Mouse (Mus musculus) megakaryocyte, embryonic 14.5 days (primary cell): ENCODE results near the gene 5730596B20Rik.

Source experiments
- FLI1 ChIP-seq: IDR thresholded peaks from 2 replicates; pipeline ENCODE4 v1.6.1; 2012; ENCODE audit warnings: low read length, inconsistent platforms, mixed read lengths
- GATA1 ChIP-seq: IDR thresholded peaks from 3 replicates; pipeline ENCODE4 v1.6.1; 2012; ENCODE audit warnings: mixed read lengths, low read length, inconsistent platforms, borderline replicate concordance

DNA sequence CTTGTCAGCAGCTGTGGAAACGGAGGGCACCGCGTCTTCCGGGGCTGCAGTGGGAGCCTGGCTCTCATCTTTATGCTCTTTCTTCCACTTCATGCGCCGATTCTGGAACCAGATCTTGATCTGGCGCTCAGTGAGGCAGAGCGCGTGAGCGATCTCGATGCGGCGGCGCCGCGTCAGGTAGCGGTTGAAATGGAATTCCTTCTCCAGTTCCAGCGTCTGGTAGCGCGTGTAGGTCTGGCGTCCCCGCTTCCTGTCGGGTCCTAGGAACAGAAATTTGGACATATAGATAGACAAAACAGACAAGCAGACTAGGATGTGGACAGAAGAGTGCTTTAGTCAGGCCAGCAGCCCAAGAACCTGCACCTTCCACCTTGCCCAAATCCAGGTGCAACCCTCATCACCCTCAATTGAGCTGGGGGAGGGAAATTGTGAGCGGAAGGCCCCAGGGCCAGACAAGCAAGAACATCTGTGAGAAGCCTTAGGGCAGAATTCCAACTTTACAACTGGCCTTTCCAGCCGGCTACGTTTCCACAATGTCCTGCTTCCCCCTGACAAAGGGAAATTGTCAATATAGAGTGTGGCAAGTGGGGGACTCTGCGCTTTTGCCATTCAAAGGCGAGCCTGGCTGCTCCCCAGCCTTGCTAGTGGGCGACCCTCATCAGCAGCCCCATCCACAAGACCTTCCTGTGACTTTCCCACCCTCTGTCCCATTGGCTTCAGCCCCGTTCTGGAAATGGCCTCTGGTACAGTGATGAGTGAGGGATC, 38.7 kb downstream of the 5730596B20Rik start:
- TF ChIP-seq GATA1 (no peak), FLI1 (no peak)
